Mouse (Mus musculus): ENCODE data around the gene Dnaja2. TPM values are rescaled to one million over a fixed set of nuclear protein-coding genes. Genes with fewer than 3 reads are reported as not detected.

Dnaja2 gene
- total and polyA plus RNA-seq, 2 experiments from 2014 or later, result 87.3 to 164 TPM

DNA sequence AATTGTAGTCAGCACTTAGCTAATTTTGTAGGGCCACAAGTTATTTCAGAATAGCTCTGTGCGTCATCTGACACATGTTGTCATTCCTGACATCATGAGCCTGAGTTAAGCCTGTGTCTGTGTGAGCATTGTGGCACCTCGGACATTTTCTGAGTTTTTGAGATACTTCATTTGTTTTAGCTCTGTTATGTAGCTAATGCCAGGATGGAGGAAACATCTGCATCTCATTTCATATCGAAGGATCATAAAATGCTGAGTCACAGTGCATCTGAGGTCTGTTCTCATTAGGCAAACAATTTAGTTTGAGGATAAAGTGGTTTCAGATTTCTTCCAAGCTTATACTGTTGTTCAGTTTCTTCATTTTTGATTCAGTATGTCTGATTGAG lies 2.5 kb upstream of the Dnaja2 start:
- H3K9me3 ChIP-seq (ENCODE audit: low read length), result no peaks in the 10 kb centered on the region
- no peak overlapping the region for H3K4me2 ChIP-seq (ENCODE audit: low read depth)
- 83% methylated on average over 3 of the region's 3 CpGs for WGBS
- H3K36me3 ChIP-seq (ENCODE audit: insufficient read depth), result no peaks in the 10 kb centered on the region
- H3K4me3 ChIP-seq (ENCODE audit: low read depth, low read length), result no peak overlapping the region
- TF ChIP-seq CTCF (IDR thresholded peaks at IDR 0.05; ENCODE audit: low read depth), result no peak
- DNase-seq, result no peak
- no peaks in the 10 kb centered on the region for H3K4me1 ChIP-seq (ENCODE audit: insufficient read depth)
- H3K27me3 ChIP-seq (ENCODE audit: insufficient read depth, low read length), result no peaks in the 10 kb centered on the region
- no peak overlapping the region for H3K27ac ChIP-seq (ENCODE audit: low read depth, low read length)
- ATAC-seq, result no peak
- no peak overlapping the region for H3K9ac ChIP-seq

DNA sequence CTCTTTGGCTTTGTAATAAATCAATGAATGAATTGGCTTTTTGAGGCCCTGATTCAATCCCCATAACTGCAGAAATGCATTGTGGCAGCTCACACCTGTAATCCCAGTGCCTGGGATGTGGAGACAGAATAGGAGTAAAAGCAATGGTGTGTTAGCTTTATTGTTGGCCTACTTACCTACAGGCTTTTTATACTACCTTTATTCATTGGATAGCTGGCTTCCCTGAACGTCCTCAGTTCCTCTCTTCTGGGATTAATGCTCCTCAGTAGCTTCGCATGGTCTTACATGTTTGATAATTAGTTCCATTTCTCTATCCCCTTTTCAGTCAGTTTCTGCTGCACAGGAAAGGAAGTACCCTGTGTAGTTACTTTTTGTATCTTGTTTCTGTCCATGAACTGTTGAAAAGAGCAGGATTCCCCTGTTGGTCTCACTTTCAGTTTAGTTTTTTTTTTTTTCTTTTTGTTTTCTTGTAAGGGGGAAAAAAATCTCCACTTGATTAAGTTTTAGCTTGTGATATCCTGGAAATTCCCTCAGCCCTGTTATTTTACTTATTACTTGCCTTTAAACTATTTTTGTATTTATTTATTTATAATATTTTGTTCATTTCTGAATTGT lies 1.9 kb upstream of the Dnaja2 start:
- Histone ChIP-seq H3K27me3 (ENCODE audit: insufficient read depth, low read length) (no peaks in the 10 kb centered on the region), H3K36me3 (ENCODE audit: insufficient read depth) (0 out of 2 replicates have a peak, but pooled peaks cover 4% of the 10 kb centered on the region), H3K9ac (no peak overlapping the region), H3K27ac (ENCODE audit: low read depth, low read length) (no peak overlapping the region), H3K4me1 (ENCODE audit: insufficient read depth) (0 out of 2 replicates have a peak, but pooled peaks cover 3% of the 10 kb centered on the region), H3K4me3 (ENCODE audit: low read depth, low read length) (no peak overlapping the region), H3K9me3 (ENCODE audit: low read length) (no peaks in the 10 kb centered on the region), H3K4me2 (ENCODE audit: low read depth) (no peak overlapping the region)
- WGBS, result 73% methylated on average over 2 of the region's 2 CpGs
- no peak for DNase-seq
- TF ChIP-seq CTCF (IDR thresholded peaks at IDR 0.05; ENCODE audit: low read depth), result no peak
- no peak for ATAC-seq

DNA sequence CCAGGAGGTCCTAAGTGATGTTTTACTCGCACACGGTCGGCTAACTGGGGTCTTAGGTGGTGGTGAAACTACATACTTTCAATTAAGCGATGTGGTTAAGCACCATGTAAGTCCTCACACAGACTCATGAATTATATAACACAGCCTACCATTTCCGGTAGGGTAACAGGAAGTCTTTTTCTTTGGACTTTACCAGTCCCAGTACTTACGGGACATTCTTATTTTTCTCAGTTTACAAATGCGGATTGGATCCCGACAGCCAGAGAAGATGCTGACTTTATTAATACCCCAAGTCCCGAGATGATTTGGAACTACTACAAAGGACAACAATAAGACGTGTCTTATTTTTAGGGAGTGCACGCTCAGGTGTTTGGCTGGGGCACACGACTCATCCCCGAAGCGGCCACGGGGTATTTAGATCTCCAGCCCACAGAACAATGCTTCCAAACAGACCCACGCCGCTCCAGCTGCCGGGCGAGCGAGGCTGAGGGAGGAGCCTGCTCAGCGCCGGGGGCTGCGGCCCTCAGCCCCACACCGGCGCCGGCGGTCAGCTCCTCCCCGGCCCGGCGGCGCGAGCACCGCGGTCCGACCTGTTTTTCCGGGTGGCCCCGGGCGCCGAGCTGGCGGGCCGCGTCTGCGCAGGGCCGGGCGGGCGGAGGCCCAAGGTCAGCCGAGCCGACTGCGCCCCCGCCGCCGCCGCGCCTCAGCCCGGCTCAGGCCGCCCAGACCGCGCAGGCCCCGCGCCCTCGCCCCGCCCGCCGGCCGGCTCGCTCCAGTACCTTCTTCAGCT lies 558 bp downstream of the Dnaja2 start:
- 2% methylated on average over 47 of the region's 66 CpGs for WGBS
- no peak for TF ChIP-seq CTCF (IDR thresholded peaks at IDR 0.05; ENCODE audit: low read depth)
- DNase-seq, result peak; percentile 39
- Histone ChIP-seq H3K9ac (peak overlapping the region; percentile 83), H3K9me3 (ENCODE audit: low read length) (no peaks in the 10 kb centered on the region), H3K36me3 (ENCODE audit: insufficient read depth) (0 out of 2 replicates have a peak, but pooled peaks cover 14% of the 10 kb centered on the region), H3K27ac (ENCODE audit: low read depth, low read length) (peak overlapping the region; percentile 91), H3K4me2 (ENCODE audit: low read depth) (peak overlapping the region; percentile 82), H3K4me3 (ENCODE audit: low read depth, low read length) (peak overlapping the region; percentile 94), H3K4me1 (ENCODE audit: insufficient read depth) (peaks cover 3% of the 10 kb centered on the region; the same call in 1 of the 2 replicates), H3K27me3 (ENCODE audit: insufficient read depth, low read length) (no peaks in the 10 kb centered on the region)
- ATAC-seq, result peak; percentile 81

DNA sequence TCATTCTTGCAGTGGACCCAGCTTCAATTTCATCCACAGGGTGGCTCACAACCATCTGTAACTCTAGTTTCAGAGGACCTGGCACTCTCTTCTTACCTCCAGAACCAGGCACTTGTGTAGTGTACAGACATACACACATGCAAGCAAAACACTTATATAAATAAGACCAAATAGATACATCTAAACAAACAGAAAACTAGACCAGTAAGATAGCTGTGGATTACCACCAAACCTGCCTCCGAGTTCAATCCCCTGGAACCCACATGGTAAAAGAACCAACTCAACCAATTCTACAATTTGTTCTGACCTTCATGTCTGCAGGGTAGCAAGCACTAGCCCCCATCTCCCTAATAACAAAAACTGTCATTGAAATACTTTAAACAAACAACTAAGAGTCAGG lies 3.2 kb downstream of the Dnaja2 start:
- no peak for TF ChIP-seq CTCF (IDR thresholded peaks at IDR 0.05; ENCODE audit: low read depth)
- 94% methylated on average over 1 of the region's 1 CpGs for WGBS

DNA sequence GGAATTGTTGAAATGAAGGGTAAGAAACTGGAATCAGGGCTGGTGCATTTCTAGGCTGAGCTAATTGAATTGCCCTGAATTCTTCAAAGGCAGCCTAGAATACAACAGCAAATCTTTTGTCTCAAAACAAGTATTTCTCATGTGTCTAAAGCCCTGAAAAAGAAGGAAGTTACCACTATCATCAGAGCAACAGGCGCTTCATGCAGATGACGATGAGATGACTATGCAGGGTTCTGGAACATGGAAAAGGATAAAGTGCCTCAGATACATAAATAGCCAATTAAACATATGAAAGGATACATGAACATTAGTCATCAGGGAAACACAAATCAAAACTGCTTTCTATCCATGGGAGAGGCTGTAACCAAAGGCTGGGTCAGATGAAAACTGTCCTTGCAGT lies 18.8 kb downstream of the Dnaja2 start:
- H3K4me3 ChIP-seq (ENCODE audit: low read depth, low read length), result no peak overlapping the region
- no peak overlapping the region for H3K4me2 ChIP-seq (ENCODE audit: low read depth)
- H3K9me3 ChIP-seq (ENCODE audit: low read length), result no peaks in the 10 kb centered on the region
- no peak overlapping the region for H3K9ac ChIP-seq
- no peak overlapping the region for H3K27ac ChIP-seq (ENCODE audit: low read depth, low read length)
- ATAC-seq (no peak), DNase-seq (no peak)
- TF ChIP-seq CTCF (IDR thresholded peaks at IDR 0.05; ENCODE audit: low read depth), result no peak
- H3K27me3 ChIP-seq (ENCODE audit: insufficient read depth, low read length), result no peaks in the 10 kb centered on the region
- H3K36me3 ChIP-seq (ENCODE audit: insufficient read depth), result peaks cover 36% of the 10 kb centered on the region
- no peaks in the 10 kb centered on the region for H3K4me1 ChIP-seq (ENCODE audit: insufficient read depth)
- 98% methylated on average over 2 of the region's 2 CpGs for WGBS

More for the DNA sequence above, 3.2 kb downstream of the Dnaja2 start:
- Histone ChIP-seq H3K27ac (ENCODE audit: low read depth, low read length) (no peak overlapping the region), H3K4me1 (ENCODE audit: insufficient read depth) (peaks cover 3% of the 10 kb centered on the region; the same call in 1 of the 2 replicates), H3K36me3 (ENCODE audit: insufficient read depth) (peaks cover 32% of the 10 kb centered on the region), H3K27me3 (ENCODE audit: insufficient read depth, low read length) (no peaks in the 10 kb centered on the region), H3K9me3 (ENCODE audit: low read length) (no peaks in the 10 kb centered on the region), H3K4me2 (ENCODE audit: low read depth) (no peak overlapping the region), H3K4me3 (ENCODE audit: low read depth, low read length) (no peak overlapping the region), H3K9ac (no peak overlapping the region)
- no peak for DNase-seq
- no peak for ATAC-seq

DNA sequence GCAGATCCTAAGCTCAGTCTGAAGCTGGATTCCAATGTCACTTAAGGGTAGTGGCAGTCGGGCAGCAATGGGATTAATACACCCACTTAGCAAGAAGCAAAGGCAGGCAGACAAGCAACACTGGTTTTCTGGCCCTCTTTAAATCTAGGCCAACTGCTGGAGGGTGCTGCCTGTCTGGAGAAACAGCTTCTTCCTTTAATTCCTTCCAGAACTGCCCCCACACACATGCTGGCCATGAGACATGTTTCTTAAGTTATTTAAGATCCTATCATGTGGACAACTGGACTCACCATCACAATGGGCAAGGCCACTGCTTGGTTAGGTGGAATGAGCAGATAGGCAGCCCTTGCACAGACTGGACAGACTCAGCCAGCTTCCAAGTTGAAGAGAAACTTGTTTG lies 21.0 kb downstream of the Dnaja2 start:
- 90% methylated on average over 1 of the region's 1 CpGs for WGBS
- Histone ChIP-seq H3K9me3 (ENCODE audit: low read length) (no peaks in the 10 kb centered on the region), H3K27ac (ENCODE audit: low read depth, low read length) (no peak overlapping the region), H3K4me1 (ENCODE audit: insufficient read depth) (no peaks in the 10 kb centered on the region), H3K4me3 (ENCODE audit: low read depth, low read length) (no peak overlapping the region), H3K36me3 (ENCODE audit: insufficient read depth) (peaks cover 25% of the 10 kb centered on the region), H3K9ac (no peak overlapping the region), H3K27me3 (ENCODE audit: insufficient read depth, low read length) (no peaks in the 10 kb centered on the region), H3K4me2 (ENCODE audit: low read depth) (no peak overlapping the region)
- ATAC-seq (no peak), DNase-seq (no peak)
- no peak for TF ChIP-seq CTCF (IDR thresholded peaks at IDR 0.05; ENCODE audit: low read depth)

DNA sequence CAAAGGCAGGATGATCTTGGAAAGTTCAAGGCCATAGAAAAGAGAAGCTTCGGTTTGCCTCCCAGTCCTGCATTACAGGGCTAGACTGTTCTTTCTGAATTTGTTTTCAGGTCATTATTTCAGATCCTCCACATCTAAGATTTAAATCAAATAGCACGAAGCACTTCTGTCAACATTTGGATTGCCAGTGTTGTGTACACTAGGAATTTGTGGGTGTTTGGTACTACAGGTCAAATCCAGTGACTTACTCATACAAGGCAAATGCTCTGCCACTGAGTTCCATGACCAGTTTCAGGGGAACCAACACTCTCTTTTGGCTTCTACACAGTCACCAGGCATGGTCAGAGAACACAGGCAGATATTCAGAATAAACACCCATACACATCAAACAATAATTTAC lies 21.7 kb downstream of the Dnaja2 start:
- DNase-seq, result no peak
- no peak overlapping the region for H3K4me2 ChIP-seq (ENCODE audit: low read depth)
- ATAC-seq, result no peak
- H3K4me3 ChIP-seq (ENCODE audit: low read depth, low read length), result no peak overlapping the region
- H3K4me1 ChIP-seq (ENCODE audit: insufficient read depth), result no peaks in the 10 kb centered on the region
- H3K27me3 ChIP-seq (ENCODE audit: insufficient read depth, low read length), result no peaks in the 10 kb centered on the region
- peaks cover 19% of the 10 kb centered on the region for H3K36me3 ChIP-seq (ENCODE audit: insufficient read depth)
- 93% methylated on average over 2 of the region's 2 CpGs for WGBS
- H3K27ac ChIP-seq (ENCODE audit: low read depth, low read length), result no peak overlapping the region
- no peaks in the 10 kb centered on the region for H3K9me3 ChIP-seq (ENCODE audit: low read length)
- no peak for TF ChIP-seq CTCF (IDR thresholded peaks at IDR 0.05; ENCODE audit: low read depth)
- no peak overlapping the region for H3K9ac ChIP-seq

Measured in forebrain, postnatal 0 days (tissue).